Mouse (Mus musculus) brain, embryonic 18.5 days (tissue): Measurements from ENCODE around the gene Lrrc73.
A peak's percentile ranks its signal among the peaks of the same experiment; 100 is the strongest.

Experiments used
- DNase-seq: peaks from one replicate; pipeline ENCODE4 v3.0.0-alpha.2; 2012; ENCODE audit warnings: low read depth, low spot score

Lrrc73 gene

GRCm38 (mm10) chr17:46287678-46288095 is 34.4 kb downstream of the Lrrc73 start:
- DNase-seq: no peak

GRCm38 (mm10) chr17:46296601-46297000 is 43.3 kb downstream of the Lrrc73 start:
- DNase-seq: no peak

- DNase-seq: no peak
Observed at GRCm38 (mm10) chr17:46297028-46297363, 43.7 kb downstream of the Lrrc73 start.

DNA sequence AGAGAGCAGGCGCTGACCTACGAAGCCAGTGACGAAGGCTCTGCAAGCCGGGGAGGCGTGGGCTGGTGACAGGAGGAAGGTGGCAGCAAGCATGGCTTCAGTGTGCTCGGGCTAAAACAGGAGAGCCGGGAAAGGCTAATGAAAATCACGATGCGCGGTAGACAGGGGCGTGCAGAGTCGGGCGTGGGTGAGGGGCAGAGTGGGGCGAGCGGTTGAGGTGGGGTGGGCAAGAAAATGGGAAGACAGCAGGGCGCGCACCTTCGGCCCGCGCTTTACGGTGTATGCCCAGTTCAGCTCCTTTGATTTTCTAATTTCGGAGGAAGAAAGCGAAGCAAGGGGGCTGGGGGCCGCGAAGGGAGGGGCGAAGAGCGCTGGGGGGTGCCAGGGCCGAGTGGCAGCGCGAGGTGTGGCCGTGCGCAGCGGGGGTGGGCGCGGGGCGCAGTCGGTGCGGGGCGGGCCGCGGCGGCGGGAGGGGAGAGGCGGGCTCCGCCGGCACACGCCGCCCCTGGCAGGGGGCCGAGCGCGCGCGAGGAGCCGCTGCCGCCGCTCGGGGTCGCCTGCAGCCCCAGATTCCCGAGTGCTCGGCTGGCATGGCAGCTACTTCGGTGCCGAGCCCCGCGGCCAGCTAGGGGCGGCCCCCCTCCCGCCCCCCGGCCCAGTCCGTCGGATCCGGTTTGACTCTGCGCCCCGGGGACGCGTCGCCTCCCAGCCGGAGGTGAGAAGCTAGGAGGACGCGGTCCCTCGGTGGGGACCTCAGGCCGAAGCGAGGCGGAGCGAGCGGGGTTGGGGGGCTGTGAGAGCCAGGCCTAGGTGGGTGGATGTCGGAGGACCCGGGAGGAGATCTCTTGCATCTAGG is 44.3 kb downstream of the Lrrc73 start, which contains the start of gene Dlk2:
TSS of gene Dlk2 (plus strand) at position 58 of the 856 bp plus-strand sequence.
- peak; percentile 36 for DNase-seq

DNA sequence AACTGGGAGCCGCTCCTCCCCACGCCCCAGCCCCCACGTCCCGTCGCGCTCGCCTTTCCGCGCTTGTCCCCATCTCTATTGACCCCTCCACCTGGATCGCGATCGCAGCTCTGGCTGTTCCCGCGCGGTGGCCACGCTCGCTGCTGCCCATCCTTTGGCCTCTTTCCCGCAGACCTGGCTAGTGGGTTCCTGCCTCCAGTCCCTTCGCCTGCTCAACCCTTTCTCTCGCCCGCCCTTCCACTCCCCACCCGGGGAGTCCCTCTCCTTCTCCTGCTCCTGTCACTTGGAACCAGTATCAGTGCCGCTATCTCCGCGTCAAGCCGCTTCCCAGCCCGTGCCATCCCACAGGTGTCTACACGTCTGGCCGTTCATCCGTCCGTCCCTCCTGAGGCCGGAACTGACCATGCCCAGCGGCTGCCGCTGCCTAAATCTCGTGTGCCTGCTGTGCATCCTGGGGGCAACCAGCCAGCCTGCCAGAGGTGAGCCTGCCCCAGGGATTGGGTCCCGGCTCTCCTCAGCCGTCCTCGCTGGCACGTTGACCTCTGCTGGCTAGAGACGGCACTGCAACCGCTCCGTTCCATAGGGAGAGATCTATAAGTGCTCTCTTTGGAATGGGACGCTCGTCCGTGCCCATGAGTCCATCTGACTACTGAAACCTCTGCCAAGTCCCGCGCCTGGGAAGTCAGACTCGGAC is 45.0 kb downstream of the Lrrc73 start:
- DNase-seq: peak; percentile 55

GRCm38 (mm10) chr17:46301892-46302291 is 48.6 kb downstream of the Lrrc73 start:
- DNase-seq: no peak

GRCm38 (mm10) chr17:46304184-46304583 is 50.9 kb downstream of the Lrrc73 start:
- DNase-seq: no peak
